Mouse (Mus musculus): ENCODE results near the gene Entpd3.
A peak's percentile ranks its signal among the peaks of the same experiment; 100 is the strongest.
"Not testable (repeated sequence)": the region's sequence is repeated elsewhere in the genome, so short reads cannot be mapped to it uniquely, and the experiment has no call there.

Gene Entpd3

DNA sequence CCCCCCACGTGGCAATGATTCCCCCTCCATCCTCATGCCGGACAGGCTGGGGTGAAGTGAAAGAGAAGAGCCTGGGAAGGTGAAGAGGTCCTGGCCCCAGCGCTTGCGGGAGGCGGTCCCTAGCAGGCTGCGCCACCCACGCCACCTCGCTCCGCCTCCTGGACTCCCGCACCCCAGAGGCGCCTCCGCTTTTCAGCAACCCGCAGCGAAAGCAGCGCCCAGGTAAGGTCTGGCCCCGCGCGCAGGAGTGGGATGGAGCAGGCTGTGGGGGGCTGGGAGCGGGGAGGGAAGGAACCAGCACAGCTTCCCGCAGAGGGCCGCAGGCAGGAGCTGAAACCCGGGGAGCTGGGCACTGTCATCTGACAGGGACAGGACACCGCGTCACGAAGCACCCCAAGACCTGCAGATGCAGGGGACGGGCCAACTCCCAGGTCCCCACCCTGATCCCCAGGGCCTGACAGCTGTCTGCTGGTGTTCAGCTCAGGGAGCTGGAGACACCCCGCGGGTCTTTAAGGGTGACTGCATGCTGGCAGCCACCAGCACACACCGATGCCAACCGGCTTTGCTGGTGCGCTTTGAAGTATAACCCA is at the start of gene Entpd3:
Gene Entpd3 (plus strand): TSS at position 157 of the 590 bp plus-strand sequence.
- DNase-seq = peak; percentile 45

- DNase-seq = no peak
Observed at GRCm38 (mm10) chr9:120491509-120491908, 48.1 kb upstream of the Entpd3 start.

- no peak for DNase-seq
Observed at GRCm38 (mm10) chr9:120492010-120492399, 47.6 kb upstream of the Entpd3 start, which contains the start of gene Eif1b. Gene Eif1b (plus strand): TSS chr9:120492232.

DNA sequence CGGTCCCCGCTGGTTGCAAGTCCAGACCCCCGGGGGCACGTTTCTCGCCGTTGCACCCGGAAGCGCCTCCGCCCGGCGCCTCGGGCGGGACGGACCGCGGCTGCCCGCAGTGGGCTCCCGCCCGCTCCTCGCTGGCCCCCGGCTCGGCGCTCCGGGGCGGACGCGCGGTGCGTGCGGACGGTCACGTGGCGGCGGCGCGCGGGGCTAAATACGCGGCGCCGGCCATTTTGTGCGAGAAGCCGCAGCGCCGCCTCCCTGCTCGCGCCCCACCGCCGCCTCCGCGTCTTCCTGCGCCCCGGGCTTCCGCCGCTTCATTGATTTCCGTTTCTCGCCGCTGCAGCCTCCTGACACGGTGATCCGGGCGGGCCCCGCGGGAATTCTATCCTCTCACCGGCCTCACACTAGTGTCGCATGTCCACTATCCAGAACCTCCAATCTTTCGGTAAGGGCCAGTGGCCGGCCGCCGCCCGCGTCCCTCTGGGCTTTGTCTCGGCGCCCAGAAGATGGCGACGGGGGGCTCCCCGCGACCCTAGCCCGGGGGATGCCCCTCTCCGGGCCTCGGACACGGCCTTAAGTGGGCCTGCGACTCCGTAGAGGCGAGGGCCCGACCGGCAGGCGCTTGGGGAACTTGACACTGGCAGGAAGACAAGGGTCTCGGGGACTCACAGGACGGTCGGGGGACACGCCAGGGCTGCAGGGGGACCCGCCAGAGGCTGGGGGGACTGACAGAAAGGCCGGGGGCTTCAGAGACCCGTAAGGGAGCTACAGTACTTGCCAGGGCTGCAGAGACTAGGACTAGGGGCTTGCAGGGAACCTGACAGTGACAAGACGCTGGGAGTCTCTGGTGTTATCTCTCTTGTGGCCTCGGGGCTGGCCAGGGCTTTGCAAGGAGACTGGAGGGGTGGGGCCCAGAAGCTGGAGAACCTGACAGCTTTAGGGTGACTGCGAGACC is 46.9 kb upstream of the Entpd3 start:
- DNase-seq = peak; percentile 91

GRCm38 (mm10) chr9:120493781-120494180 is 45.8 kb upstream of the Entpd3 start:
- DNase-seq = no peak

DNA sequence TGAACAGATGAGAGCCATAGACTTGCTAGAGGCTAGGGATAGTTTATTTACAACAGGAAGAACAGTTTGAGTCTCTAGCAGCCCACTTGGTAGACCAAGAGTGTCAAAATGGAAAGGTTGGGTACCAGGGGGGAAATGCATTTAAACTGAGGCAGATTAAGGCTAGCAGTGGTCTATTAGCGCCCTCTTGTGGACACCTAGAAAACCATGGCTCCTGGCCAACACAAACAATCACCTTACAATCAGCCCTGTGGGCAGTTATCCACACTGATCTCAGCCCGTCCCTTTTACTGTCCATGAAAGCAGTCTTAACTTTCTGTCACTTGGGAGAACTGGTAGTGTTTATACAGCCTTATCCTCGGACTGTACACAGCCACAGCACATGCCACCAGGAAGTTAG is 42.9 kb upstream of the Entpd3 start:
- peak; percentile 65 for DNase-seq

- no peak for DNase-seq
Observed at GRCm38 (mm10) chr9:120497983-120498382, 41.6 kb upstream of the Entpd3 start.

GRCm38 (mm10) chr9:120501191-120501902 is 38.3 kb upstream of the Entpd3 start:
- DNase-seq = peak; percentile 57

- peak; percentile 87 for DNase-seq
Observed at GRCm38 (mm10) chr9:120502013-120502412, 37.6 kb upstream of the Entpd3 start.

DNA sequence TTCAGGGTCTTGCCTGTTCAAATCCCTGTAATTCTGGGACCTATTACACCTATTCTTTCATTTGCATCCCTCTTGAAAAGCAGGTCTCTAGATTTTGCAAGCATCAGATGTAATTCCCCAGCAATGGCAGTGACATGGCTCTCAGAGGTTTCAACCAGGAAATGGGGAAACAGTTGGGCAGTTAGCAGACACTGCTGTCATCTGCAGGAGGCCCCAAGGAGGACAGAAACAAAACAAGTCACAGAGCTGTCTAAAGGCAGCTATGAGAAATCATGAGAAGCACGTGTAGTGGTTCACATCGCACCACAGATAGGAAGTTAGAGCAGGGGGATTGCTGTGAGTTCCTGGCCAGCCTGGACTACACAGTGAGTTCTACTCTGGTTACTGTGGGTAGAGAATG is 35.2 kb upstream of the Entpd3 start:
- DNase-seq = no peak

- peak; percentile 62 for DNase-seq
Observed at GRCm38 (mm10) chr9:120511781-120512180, 27.8 kb upstream of the Entpd3 start.

DNA sequence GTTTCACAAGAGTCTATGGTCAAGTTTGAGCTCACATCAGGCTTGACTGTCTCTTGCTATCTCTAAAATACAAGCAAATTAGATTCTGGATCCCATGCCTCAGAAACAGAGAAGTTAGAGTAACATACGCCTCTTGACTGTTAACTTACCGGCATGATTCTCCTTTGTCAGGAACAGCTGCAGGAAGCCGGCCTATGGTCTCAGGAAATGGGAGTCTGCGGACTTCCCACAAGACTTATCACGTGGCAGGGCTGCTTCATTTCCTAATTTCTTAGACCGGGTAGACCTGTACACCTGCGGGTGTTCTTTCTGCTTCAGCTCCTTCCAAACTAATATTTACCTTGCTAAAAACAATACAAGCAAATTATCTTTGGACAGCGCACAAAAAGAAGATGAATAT is 22.9 kb upstream of the Entpd3 start:
- DNase-seq = no peak

- no peak for DNase-seq
Observed at GRCm38 (mm10) chr9:120518946-120519345, 20.7 kb upstream of the Entpd3 start.

GRCm38 (mm10) chr9:120519469-120520125 is 20.0 kb upstream of the Entpd3 start:
- no peak for DNase-seq

DNA sequence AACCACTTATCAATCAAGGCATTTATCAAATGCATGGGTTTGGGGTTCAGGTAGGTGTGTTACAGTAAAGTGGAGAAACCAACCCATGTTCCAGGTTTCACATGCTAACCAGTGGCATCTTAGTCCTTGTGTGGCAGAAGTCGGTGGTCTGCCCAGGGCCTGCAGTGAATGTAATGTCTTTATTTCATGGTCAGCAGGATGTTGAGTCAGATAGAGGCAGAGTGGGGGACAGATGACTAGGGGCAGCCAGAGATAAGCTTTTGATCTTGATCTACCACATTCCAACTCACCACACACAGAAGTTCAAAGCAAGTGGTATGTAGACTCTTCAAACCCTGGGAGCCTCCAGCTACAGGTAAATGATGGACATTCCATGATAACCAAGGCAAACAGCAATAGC is 18.5 kb upstream of the Entpd3 start:
- DNase-seq = no peak

- DNase-seq = no peak
Observed at GRCm38 (mm10) chr9:120527270-120527669, 12.3 kb upstream of the Entpd3 start.

GRCm38 (mm10) chr9:120527919-120528318 is 11.7 kb upstream of the Entpd3 start:
- no peak for DNase-seq

GRCm38 (mm10) chr9:120528815-120529510 is 10.7 kb upstream of the Entpd3 start:
- DNase-seq = no peak

DNA sequence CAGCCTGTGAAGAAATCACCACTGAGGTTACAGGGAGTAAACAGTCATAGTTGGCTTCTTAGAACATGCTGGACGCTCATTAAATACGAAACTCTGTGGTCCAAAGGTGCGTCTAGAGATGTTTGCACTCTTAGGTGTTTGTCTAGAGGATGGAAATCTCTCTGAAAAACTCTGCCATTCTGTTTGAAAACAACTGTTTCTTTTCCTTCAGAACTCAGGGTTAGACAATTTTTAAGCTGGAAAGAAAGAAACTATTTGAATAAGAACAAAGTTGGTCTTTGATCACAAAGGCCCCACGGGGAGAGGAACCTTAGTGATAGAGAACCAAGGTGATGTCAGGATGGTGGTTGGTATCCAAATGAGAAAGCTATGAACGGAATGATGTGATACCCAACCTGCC is 9.1 kb upstream of the Entpd3 start:
- no peak for DNase-seq

GRCm38 (mm10) chr9:120532062-120532461 is 7.6 kb upstream of the Entpd3 start:
- DNase-seq = no peak

DNA sequence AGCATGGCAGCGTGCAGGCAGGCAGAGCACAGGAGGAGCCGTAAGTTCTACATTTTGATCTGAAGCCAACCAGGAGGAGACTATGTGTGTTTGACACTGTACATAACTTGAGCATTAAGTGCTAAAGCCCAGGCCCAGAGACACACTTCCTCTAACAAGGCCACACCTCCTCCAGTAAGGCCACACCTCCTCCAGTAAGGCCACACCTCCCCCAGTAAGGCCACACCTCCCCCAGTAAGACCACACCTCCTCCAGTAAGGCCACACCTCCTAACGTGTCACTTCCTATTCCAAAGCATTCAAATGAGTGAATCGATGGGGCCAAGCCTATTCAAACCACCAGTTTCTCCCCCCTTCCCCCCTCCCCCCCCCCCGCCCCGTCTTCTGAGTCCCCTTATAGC is 6.9 kb upstream of the Entpd3 start:
- no peak for DNase-seq

DNA sequence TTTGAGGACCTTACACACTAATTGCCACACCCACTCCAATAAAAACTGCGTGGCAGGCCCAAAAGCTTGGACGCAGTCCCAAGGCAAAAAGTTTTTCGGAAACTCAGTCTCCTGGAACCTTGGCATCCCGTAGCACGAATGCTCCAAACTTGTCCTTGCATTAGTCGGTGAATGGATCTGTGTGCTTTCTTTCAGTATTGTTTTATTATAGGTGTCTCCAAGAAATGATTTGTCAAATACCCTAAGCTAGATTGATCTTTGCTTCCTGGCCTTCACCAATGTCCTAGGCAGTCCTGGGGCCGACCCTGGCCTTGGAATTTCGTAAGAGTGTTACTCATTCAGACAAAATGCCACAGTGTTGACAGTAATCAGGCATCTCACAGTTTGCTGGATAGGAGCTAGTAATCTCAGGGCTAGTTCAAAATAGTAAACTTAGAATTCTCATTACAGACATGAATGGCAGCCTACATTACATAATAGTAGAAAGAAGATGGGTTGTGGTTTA is 6.1 kb upstream of the Entpd3 start:
- DNase-seq = not testable (repeated sequence)

Data from thymus, postnatal 4 days (tissue).